Mouse (Mus musculus) heart, embryonic 14.5 days (tissue): ENCODE results near the gene Hltf. TPM values are rescaled to one million over a fixed set of nuclear protein-coding genes. Genes with fewer than 3 reads are reported as not detected.
"Not testable (repeated sequence)": the region's sequence is repeated elsewhere in the genome, so short reads cannot be mapped to it uniquely, and the experiment has no call there.

Source experiments
- ATAC-seq: fragments of 200-750 bp; cut with Nextera tagmentation; 2 replicates; pipeline ENCODE4 v1.8.0; 2017; ENCODE audit warnings: low read depth, moderate TSS enrichment; ENCODE audit not compliant: insufficient number of reproducible peaks, insufficient read depth, low FRiP score
- H3K27ac ChIP-seq, 2 experiments: fragments of 200-500 bp in 1 of 2; fragments of 300-500 bp in 1 of 2; sonication (generic) in 1 of 2; replicated peaks in 1 of 2; 2 replicates each; pipeline ENCODE4 v1.5.1; 2012 to 2014; ENCODE audit warnings: low read depth in 2 of 2, low read length in 2 of 2, control low read depth in 1 of 2, mild to moderate bottlenecking in 1 of 2, mixed read lengths in 1 of 2; ENCODE audit not compliant: control insufficient read depth in 1 of 2, insufficient read depth in 1 of 2
- H3K27me3 ChIP-seq: fragments of 300-500 bp; sonication (generic); 2 replicates; pipeline ENCODE4 v1.6.1; 2014; ENCODE audit warnings: mild to moderate bottlenecking, low read length, control low read depth; ENCODE audit not compliant: control insufficient read depth, insufficient read depth
- H3K36me3 ChIP-seq: fragments of 300-500 bp; sonication (generic); 2 replicates; pipeline ENCODE4 v1.6.1; 2014; ENCODE audit warnings: mild to moderate bottlenecking, control low read depth, low read length, mixed read lengths; ENCODE audit not compliant: control insufficient read depth, insufficient read depth
- H3K4me1 ChIP-seq, 2 experiments: fragments of 200-500 bp in 1 of 2; fragments of 300-500 bp in 1 of 2; sonication (generic) in 1 of 2; 2 replicates each; pipeline ENCODE4 v1.6.1; 2012 to 2014; ENCODE audit warnings: low read length in 2 of 2, control low read depth in 1 of 2, mixed read lengths in 1 of 2; ENCODE audit not compliant: control insufficient read depth in 2 of 2, insufficient read depth in 2 of 2
- H3K4me2 ChIP-seq: fragments of 300-500 bp; sonication (generic); 2 replicates; pipeline ENCODE4 v1.6.1; 2014; ENCODE audit warnings: mild to moderate bottlenecking, low read length
- H3K4me3 ChIP-seq, 2 experiments: fragments of 200-500 bp in 1 of 2; fragments of 300-500 bp in 1 of 2; sonication (generic) in 1 of 2; 2 replicates each; pipeline ENCODE4 v1.5.1; 2012 to 2014; ENCODE audit warnings: low read length in 2 of 2, mild to moderate bottlenecking in 2 of 2, control low read depth in 1 of 2, low read depth in 1 of 2, moderate library complexity in 1 of 2; ENCODE audit not compliant: control insufficient read depth in 1 of 2, insufficient read depth in 1 of 2
- H3K9ac ChIP-seq: fragments of 300-500 bp; sonication (generic); 2 replicates; pipeline ENCODE4 v1.6.1; 2014; ENCODE audit warnings: mild to moderate bottlenecking, low read length
- H3K9me3 ChIP-seq: fragments of 300-500 bp; sonication (generic); 2 replicates; pipeline ENCODE4 v1.6.1; 2016; ENCODE audit warnings: low read length, control low read depth; ENCODE audit not compliant: control insufficient read depth
- WGBS: fragments of 180-500 bp; shearing (Covaris S2); extraction: QIAGEN DNeasy Blood & Tissue Kit; methylation state at CpG from one replicate; pipeline ENCODE4 v1.1.7; 2014; 5-methylcytosine and 5-hydroxymethylcytosine counted together
- polyA plus RNA-seq: library from polyadenylated mRNA; unstranded; fragments of >200 nt; fragmentation: Nextera tagmentation; extraction: Ambion mirVana; gene quantifications from 2 replicates; pipeline ENCODE4 v1.2.1, GENCODE M21; 2014

Hltf gene
- polyA plus RNA-seq, 1 experiment from 2014 or later: 23.1 TPM

DNA sequence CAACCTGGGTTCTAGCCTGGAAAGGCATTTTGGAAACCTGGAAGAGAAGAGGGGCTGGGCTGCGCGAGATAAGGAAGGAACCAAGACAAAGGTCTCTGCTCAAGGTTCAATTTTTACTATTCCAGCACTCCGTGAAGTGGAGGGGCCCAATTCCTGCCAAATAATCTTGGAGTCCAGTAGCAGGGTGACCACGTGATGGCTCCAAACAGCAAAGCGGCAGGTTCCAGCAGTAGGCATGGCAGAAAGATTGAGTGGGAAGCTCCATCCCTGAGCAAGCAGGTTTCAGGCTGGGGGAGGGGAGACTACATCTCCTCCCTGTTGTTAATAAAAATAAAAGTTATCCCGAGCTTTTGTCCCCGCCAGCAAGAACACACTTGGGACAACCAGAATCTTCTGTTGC lies 16.1 kb upstream of the Hltf start:
- H3K36me3 ChIP-seq, H3K9me3 ChIP-seq, H3K4me1 ChIP-seq, H3K4me2 ChIP-seq, H3K9ac ChIP-seq, H3K4me3 ChIP-seq, H3K27ac ChIP-seq, ATAC-seq, H3K27me3 ChIP-seq: not testable (repeated sequence)
- 93% methylated on average over 7 of the region's 7 CpGs for WGBS

DNA sequence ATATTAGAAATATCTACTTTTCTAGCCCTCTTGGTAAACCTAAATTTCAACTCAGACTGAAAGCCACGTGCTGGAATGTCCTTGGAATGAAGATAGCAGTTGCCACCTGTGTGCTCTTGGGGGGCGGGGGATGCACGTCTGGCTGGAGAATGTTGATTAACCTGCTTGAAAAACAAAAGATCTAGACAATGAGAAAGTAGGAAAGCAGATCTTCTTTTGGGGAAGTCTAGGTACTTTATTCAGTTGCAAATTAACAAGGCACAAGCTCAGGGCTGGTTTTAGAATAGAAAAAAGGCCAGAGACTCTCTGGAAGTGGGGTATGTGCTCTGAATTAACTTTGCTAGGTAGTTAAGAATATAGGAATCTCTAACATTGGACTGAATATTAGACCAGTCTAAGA lies 12.9 kb upstream of the Hltf start:
- not testable (repeated sequence) for H3K27ac ChIP-seq, H3K27me3 ChIP-seq, H3K9ac ChIP-seq, H3K4me1 ChIP-seq, ATAC-seq, H3K4me3 ChIP-seq, H3K4me2 ChIP-seq, H3K9me3 ChIP-seq, H3K36me3 ChIP-seq
- WGBS: 65% methylated on average over 3 of the region's 3 CpGs

DNA sequence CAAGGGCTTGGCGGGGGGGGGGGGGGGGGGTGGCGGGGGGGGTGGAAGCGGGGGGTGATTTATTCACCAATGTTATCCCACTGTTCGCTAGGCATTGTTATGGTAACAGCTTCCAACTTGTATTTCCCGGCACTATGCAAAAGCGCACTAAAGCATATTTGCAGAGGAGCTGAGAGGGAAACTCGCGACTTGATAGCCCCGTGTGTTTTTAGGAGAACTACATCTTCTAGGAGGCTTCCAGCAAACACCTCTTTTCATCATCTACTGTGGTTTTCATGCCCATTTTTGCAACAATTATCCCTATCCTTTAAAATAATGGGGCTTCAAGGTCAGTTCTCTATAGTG lies 558 bp downstream of the Hltf start:
- peak overlapping the region; percentile 84 to 92 for H3K4me3 ChIP-seq
- peaks cover 2 to 9% of the 10 kb centered on the region in 2 experiments for H3K4me1 ChIP-seq
- ATAC-seq: no peak
- H3K27me3 ChIP-seq: no peaks in the 10 kb centered on the region
- under 1% methylated on average over 6 of the region's 9 CpGs for WGBS
- no peaks in the 10 kb centered on the region for H3K9me3 ChIP-seq
- H3K36me3 ChIP-seq: peaks cover 18% of the 10 kb centered on the region
- peak overlapping the region; percentile 61 for H3K4me2 ChIP-seq
- no peak overlapping the region for H3K27ac ChIP-seq
- H3K9ac ChIP-seq: peak overlapping the region; percentile 82

DNA sequence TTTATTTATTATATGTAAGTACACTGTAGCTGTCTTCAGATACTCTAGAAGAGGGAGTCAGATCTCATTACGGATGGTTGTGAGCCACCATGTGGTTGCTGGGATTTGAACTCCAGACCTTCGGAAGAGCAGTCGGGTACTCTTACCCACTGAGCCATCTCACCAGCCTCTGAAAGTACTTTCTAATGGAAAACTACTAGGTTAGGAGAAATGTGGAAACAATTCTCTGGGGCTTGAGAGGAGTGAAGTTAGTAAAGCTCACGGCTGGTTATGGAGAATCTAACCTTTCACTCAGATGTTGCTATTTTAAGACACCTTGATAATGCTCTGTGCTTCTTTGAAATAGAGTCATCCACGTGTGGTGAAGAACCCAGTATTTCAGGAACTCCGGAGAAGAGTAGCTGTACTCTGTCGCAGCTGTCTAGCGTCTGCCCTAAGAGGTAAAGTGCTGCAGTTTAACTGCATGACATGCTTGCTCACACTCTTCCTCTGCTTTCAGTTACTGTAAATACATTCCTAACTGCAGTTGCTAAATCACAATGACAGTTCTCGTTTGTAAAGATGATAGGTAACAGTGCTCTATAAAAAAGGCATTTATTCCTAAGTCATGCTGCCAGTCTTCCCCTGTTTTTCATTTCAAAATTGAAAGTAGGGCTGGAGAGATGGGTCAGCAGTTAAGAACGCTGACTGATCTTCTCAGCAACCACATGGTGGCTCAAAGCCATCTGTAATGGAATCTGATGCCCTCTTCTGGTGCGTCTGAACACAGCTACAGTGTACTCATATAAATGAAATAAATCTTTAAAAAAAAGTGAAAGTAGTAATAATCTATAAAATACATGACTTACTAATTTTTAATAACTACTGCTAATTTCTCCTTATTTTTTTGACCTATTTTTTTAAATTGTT lies 18.8 kb downstream of the Hltf start:
- Histone ChIP-seq H3K4me2 (peak overlapping the region; percentile 47), H3K4me1 (peaks cover 4 to 16% of the 10 kb centered on the region in 2 experiments), H3K9ac (0 out of 2 replicates have a peak overlapping the region, but pooled peaks have one; percentile 12), H3K27me3 (no peaks in the 10 kb centered on the region), H3K36me3 (peaks cover 38% of the 10 kb centered on the region), H3K9me3 (no peaks in the 10 kb centered on the region), H3K27ac (peak overlapping the region; percentile 86 to 88), H3K4me3 (no peak overlapping the region)
- peak; percentile 56 for ATAC-seq
- WGBS: 34% methylated on average over 11 of the region's 11 CpGs

- peaks cover 5 to 23% of the 10 kb centered on the region in 2 experiments for H3K4me1 ChIP-seq
- peaks cover 43% of the 10 kb centered on the region for H3K36me3 ChIP-seq
- no peaks in the 10 kb centered on the region for H3K9me3 ChIP-seq
- H3K4me2 ChIP-seq: peak overlapping the region; percentile 47
- 10% methylated on average over 3 of the region's 3 CpGs for WGBS
- no peaks in the 10 kb centered on the region for H3K27me3 ChIP-seq
- peak; percentile 88 for ATAC-seq
- H3K4me3 ChIP-seq: no peak overlapping the region
- peak overlapping the region; percentile 50 for H3K9ac ChIP-seq
- H3K27ac ChIP-seq: peak overlapping the region; percentile 96 to 98
These were observed 24.6 kb downstream of the Hltf start for GRCm38 (mm10) chr3:20082161-20082560.

DNA sequence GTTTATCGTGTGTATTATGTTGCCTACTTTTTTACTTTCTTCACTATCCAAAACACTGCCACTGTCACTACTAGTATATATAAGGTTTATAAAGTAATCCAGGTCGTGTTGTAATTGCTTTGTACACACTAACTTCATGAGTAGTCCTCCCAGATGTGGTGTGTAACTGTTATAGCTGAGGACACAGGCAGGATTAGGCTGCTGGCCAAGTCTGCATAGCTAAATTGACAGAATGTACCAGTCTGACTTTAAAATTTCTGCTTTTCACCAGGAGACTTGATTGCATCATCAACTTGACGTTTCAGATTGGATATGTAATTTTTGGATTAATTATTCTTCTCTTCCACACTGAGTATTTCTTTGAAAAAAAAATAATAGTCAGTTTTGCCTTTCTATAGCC lies 46.2 kb downstream of the Hltf start:
- H3K27ac ChIP-seq: no peak overlapping the region
- H3K4me3 ChIP-seq: no peak overlapping the region
- 73% methylated on average over 3 of the region's 3 CpGs for WGBS
- no peak for ATAC-seq
- H3K4me1 ChIP-seq: peaks cover 2 to 3% of the 10 kb centered on the region in 2 experiments; a peak in 1 of 4 replicates
- no peak overlapping the region for H3K4me2 ChIP-seq
- H3K9me3 ChIP-seq: no peaks in the 10 kb centered on the region
- H3K27me3 ChIP-seq: no peaks in the 10 kb centered on the region
- H3K9ac ChIP-seq: no peak overlapping the region
- peaks cover 37% of the 10 kb centered on the region for H3K36me3 ChIP-seq

- ATAC-seq: no peak
- Histone ChIP-seq H3K27me3 (no peaks in the 10 kb centered on the region), H3K9me3 (no peaks in the 10 kb centered on the region), H3K4me2 (no peak overlapping the region), H3K36me3 (peaks cover 42% of the 10 kb centered on the region), H3K9ac (no peak overlapping the region), H3K4me1 (peaks cover 2 to 3% of the 10 kb centered on the region in 2 experiments; a peak in 1 of 4 replicates), H3K27ac (no peak overlapping the region), H3K4me3 (no peak overlapping the region)
- 50% methylated on average over 8 of the region's 8 CpGs for WGBS
These were observed 46.7 kb downstream of the Hltf start for GRCm38 (mm10) chr3:20104318-20104717.
